Mouse (Mus musculus) neural tube, embryonic 10.5 days (tissue): ENCODE results near the gene Ptprn2.

Source experiments
- DNase-seq: peaks from one replicate; pipeline ENCODE4 v3.0.0-alpha.2; 2017; ENCODE audit warnings: low spot score; ENCODE audit errors: extremely low spot score

The Ptprn2 gene

DNA sequence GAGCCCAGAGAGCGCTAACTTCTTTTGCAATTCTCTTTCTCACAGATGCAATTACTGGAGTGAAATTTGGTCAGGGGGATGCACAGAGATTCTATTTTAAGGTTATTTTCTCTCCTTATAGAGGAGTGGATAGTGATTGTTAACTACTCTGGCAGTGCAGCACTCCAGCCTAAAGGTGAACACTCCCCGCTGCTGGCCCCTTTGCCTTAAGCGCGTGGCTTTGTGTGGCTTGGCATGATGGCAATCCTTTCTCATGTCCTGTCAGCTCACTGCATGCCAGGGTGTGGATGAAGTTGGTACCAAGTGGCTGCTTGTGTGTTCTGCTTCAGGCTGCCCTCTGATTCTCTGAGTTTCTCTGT, 156.7 kb downstream of the Ptprn2 start:
- DNase-seq: no peak

GRCm38 (mm10) chr12:116646771-116647170, 161.3 kb downstream of the Ptprn2 start:
- no peak for DNase-seq

DNA sequence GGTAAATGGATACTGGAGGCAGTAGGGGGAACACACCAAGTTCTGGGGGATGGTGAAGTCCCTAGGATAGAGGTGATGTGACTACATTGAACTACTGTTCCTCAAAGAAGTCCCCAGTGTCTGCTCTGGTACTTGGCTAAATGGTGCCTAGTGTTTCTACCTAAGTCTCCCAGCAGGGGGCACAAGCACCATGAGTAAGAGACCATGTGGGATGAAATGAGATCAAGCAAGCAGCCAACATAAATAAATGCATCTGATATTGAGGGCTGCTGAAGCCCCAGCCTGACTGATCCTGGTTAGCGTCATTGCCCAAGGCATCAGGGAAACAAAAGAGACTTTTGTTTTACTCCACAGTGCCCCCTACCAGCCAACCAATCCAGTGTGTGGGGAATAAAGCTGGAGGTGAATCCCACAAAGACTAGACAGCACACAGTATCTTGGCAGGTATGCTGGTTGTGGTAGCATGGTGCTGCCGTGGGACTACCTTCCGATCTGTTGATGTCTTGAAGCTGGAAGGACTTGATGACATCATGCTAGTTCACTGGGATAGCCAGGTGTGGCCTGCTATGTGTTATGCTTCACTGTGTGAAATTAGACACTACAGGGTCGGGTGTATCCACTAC, 163.2 kb downstream of the Ptprn2 start:
- no peak for DNase-seq

- no peak for DNase-seq
Observed at GRCm38 (mm10) chr12:116653684-116654083, 168.2 kb downstream of the Ptprn2 start.

- no peak for DNase-seq
Observed at GRCm38 (mm10) chr12:116660076-116660475, 174.6 kb downstream of the Ptprn2 start.

GRCm38 (mm10) chr12:116661018-116661417, 175.5 kb downstream of the Ptprn2 start:
- no peak for DNase-seq

DNA sequence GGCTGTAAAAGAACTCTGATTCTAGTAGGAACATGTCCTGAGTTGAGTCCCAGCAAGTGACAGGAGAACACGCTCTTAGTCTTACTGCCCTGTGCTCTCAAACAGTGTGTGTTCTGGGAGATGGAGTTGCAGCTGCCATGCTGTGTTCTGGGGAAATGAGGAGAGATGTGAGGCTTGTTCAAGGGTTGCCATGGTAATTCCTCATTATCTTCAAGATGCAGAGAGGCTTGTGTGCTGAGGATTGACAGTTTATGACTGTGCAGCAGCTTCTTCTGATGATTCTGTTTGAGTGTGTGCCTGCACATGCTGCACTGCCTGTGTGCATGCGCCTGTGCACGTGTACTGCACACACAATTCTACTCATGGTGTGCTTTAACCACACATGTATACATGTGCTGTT, 192.2 kb downstream of the Ptprn2 start:
- no peak for DNase-seq

GRCm38 (mm10) chr12:116689832-116690231, 204.3 kb downstream of the Ptprn2 start:
- DNase-seq: no peak

- DNase-seq: no peak
Observed at GRCm38 (mm10) chr12:116709535-116709934, 224.0 kb downstream of the Ptprn2 start.

- DNase-seq: no peak
Observed at GRCm38 (mm10) chr12:116710716-116711115, 225.2 kb downstream of the Ptprn2 start.

DNA sequence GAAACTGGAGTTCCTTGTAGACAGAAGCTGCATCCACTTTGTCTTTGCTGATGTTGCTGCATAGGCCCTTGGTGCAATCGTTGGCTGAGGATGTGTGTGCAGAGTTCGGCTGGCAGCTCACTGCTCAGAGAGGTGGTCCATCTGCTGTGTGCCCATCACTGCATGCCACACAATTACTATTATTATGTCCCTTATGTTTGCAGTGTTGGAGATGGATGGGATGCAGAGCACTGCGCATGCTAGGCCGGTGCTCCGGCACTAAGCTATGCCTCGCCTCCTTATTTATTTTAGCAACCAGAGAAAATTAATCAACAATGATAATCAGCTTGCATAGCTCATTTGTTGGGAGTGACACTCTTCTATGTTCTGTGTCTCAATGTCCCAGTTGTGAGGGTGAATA, 225.6 kb downstream of the Ptprn2 start:
- no peak for DNase-seq

- DNase-seq: no peak
Observed at GRCm38 (mm10) chr12:116713096-116713495, 227.6 kb downstream of the Ptprn2 start.

DNA sequence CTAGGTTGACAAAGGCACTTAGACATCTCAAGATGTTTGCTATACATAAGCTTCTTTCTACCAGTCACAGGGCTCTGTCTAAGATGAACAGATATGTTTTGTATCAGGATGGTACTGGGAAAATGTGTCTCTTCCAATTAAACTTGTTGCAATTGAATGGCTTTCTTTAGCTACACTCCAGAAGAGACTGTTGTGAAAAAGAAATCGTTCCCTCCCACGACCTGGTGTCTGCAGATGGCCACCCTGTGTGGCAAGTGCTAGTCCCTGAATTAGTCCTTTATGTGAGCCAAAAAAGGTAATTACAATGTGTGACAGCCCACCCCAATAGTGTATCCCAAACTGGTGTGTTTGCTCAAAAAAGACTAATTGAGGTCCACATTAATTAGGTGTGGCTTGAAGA, 235.5 kb downstream of the Ptprn2 start:
- DNase-seq: no peak

DNA sequence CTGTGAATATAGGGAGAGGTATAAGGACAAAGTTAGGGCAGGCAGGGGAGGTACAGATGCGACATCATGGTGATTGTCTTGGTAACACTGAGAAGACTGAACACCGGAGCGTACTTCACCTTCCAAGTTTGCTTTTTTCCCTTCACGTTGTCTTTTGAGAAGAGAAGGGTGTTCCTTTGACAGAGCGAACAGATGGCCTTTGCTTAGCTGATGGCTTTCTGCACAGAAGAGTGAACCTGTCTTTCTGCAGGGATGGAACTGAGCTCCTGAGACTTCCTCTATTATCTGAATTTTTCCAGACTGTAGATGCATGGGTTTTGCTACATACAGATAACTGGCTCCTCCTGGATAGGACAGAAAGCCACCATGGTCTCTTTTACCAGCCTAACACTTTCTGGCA, 254.6 kb downstream of the Ptprn2 start:
- no peak for DNase-seq

- DNase-seq: no peak
Observed at GRCm38 (mm10) chr12:116741300-116741699, 255.8 kb downstream of the Ptprn2 start.

DNA sequence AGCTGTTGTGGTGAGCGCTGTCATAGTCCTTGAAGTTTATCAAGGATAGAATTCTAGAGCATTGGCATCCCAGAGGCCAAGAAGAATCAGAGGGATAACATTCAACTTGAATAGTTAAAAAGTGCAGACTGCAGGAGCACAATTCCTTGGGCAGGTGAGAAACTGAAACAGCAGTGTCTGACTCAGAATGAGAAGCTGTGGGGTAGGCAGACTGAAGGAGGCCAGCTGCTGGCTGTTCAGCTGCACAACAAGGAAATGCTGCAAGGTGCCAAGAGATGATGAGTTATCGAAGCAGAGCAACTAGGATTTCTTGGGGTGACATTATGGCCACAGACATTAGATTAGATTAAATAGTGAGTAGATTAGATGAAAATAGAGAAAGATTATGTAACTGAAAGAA, 260.9 kb downstream of the Ptprn2 start:
- DNase-seq: no peak

DNA sequence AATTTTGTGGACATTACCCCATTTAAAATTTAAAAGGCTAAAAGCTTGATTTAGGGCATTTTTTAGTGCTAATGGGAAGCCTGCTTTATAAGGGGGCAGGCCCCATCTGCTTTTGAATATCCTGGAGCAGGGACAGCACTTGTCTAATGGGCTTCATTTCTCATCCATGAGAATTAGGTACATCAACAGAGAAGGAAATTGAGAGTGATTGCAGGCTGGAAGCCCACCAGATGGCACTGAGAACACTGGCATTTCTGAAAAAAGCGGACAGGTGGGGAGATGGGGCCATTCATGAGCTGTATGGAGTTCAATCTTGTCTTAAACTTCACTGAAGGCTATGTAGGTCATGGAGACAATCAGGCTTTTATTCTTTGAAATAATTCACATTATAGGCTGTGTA, 267.3 kb downstream of the Ptprn2 start:
- no peak for DNase-seq

GRCm38 (mm10) chr12:116763961-116764360, 278.4 kb downstream of the Ptprn2 start:
- DNase-seq: no peak

DNA sequence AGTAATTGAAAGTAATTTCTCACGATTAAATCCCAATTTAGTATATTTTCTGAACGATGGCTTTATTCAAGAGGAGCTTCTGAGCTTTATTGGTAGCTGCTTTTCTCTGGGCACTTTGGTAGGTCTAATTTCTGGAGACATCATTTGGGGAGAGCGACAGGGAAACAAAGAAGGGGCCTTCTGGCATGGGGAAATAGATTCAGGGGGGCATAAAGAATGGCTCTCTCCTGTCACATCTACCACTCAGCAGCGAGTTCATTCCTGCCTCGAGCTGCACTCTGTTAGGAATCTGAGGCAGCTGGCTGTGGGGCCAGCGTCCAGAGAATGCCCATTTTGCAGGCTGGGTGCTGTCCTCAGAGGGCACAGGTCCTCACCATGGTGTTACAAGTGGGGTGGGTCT, 285.4 kb downstream of the Ptprn2 start:
- no peak for DNase-seq

GRCm38 (mm10) chr12:116771493-116771892, 286.0 kb downstream of the Ptprn2 start:
- DNase-seq: no peak

- no peak for DNase-seq
Observed at GRCm38 (mm10) chr12:116772081-116772566, 286.6 kb downstream of the Ptprn2 start.

DNA sequence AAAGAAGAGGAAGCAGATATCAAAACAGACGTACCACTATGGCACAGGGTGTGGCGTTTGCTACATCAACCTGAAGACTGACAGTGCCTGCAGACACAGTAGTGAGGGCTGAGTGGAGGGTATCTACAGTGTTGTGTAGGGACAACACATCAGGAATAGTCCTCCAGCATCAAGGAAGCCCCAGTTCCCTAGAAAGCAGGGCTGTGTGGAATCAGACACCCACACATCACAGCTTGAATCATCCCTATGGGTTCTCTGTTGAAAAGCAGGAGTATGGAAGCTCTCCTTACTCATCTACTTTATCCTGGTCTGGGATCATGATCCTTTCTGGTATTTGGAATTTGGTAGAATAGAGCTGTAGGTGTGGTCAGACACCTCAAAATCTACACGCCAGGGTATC, 287.8 kb downstream of the Ptprn2 start:
- no peak for DNase-seq

DNA sequence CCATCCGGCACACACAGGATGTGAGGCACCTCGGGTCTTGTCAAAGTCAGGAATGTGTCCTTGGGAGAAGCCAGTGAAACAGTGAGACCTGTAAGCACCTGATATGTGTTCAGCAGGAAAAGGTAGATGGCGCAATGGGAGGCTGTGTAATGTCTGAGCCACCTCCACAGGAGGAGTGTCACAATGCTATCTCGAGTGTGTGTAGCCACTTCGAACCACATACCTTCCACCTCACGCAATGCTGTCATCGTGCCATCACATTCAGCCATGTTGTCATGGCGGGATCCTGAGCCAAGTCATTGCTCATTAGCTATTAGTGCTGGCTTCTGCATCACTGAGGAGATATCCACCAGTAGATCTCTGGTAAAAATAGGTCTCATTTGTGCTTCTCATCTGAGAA, 290.9 kb downstream of the Ptprn2 start:
- DNase-seq: no peak
